Mouse (Mus musculus) embryonic fibroblast, embryonic 13.5 days (primary cell): Measurements from ENCODE around the gene Epx. TPM values are rescaled to one million over a fixed set of nuclear protein-coding genes. Genes with fewer than 3 reads are reported as not detected.

Source experiments
- H3K27ac ChIP-seq: 2 replicates; pipeline ENCODE4 v1.5.1; 2012; ENCODE audit warnings: low read length, control low read depth, inconsistent platforms; ENCODE audit not compliant: insufficient read depth
- H3K4me1 ChIP-seq: 2 replicates; pipeline ENCODE4 v1.6.1; 2011; ENCODE audit warnings: low read length; ENCODE audit not compliant: control insufficient read depth, insufficient read depth
- H3K4me3 ChIP-seq: 2 replicates; pipeline ENCODE4 v1.5.1; 2011; ENCODE audit warnings: mild to moderate bottlenecking, control low read depth, low read length; ENCODE audit not compliant: insufficient read depth
- CTCF ChIP-seq: IDR thresholded peaks from 2 replicates; pipeline ENCODE4 v1.5.1; 2011; ENCODE audit warnings: mild to moderate bottlenecking, control low read depth, low read length, moderate library complexity, borderline replicate concordance; ENCODE audit not compliant: insufficient read depth
- POLR2A ChIP-seq: IDR thresholded peaks from 2 replicates; pipeline ENCODE4 v1.6.1; 2011; ENCODE audit warnings: low read depth, mild to moderate bottlenecking, control low read depth, low read length, moderate library complexity
- polyA plus RNA-seq: library from polyadenylated mRNA; stranded (reverse); fragments of >200 nt; gene quantifications from 2 replicates; pipeline ENCODE4 v1.2.4, GENCODE M21; 2011; ENCODE audit warnings: low read depth; ENCODE audit not compliant: missing spikeins, insufficient read length

Epx gene
- not detected in 2 replicates for polyA plus RNA-seq

DNA sequence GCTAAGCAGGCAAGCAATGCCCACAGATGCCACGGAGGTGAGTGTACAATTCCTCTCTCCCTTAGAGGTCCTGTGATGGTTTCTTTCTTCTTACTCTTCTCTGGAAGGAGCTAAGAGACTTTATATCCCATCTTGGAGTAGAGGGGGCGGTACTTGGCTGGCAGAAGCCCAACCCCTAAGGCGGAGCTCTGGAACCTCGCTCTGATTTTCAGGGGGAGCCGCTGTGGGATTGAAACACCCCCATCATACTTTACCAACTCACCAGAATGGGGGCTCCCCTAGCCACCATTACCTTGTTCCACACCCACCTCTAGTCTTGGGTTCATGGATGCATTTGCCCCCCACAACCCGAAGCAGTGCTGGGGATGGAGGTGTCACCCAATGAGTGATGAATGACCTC is at the start of gene Epx:
TSS of gene Epx (minus strand) at position 101 of the 400 bp plus-strand sequence.
- Histone ChIP-seq H3K27ac (no peak within 1 kb of the TSS), H3K4me1 (no peaks in the 10 kb centered on the region), H3K4me3 (no peak within 1 kb of the TSS)
- TF ChIP-seq CTCF (no peak), POLR2A (no peak)

DNA sequence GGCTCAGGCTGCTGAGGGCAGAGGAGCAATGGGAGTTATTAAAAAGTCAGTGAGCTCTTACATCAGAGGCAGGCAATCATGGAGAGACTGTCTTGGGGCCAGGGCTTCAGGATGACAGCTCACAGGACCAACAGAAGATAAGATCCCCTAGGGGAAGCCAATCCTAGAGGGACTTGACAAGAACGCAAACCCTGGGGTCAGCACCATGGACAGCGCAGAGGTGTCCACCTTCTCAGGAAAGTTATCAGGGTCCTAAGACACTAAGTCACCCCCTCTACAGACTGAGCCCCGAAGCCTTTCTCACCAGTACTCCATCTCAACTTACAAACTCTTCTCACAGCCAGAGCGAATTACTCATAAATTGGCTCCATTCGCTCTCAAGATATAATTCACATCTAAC is 45.6 kb upstream of the Epx start, which contains the start of gene Olfr464:
TSS of gene Olfr464 (minus strand) at position 2 of the 400 bp plus-strand sequence.
- TF ChIP-seq CTCF (no peak), POLR2A (no peak)
- no peaks in the 10 kb centered on the region for H3K4me1 ChIP-seq
- H3K27ac ChIP-seq: no peak within 1 kb of the TSS
- H3K4me3 ChIP-seq: no peak within 1 kb of the TSS

- TF ChIP-seq CTCF (no peak), POLR2A (no peak)
- no peak overlapping the region for H3K27ac ChIP-seq
- no peaks in the 10 kb centered on the region for H3K4me1 ChIP-seq
- no peak overlapping the region for H3K4me3 ChIP-seq
These were observed 45.0 kb upstream of the Epx start for GRCm38 (mm10) chr11:87920301-87920700.

- no peak overlapping the region for H3K4me3 ChIP-seq
- TF ChIP-seq POLR2A (no peak), CTCF (no peak)
These were observed 40.7 kb upstream of the Epx start for GRCm38 (mm10) chr11:87916005-87916404.

GRCm38 (mm10) chr11:87904331-87904730 is 29.0 kb upstream of the Epx start:
- no peaks in the 10 kb centered on the region for H3K4me1 ChIP-seq
- no peak overlapping the region for H3K4me3 ChIP-seq
- no peak overlapping the region for H3K27ac ChIP-seq
- no peak for TF ChIP-seq POLR2A
- TF ChIP-seq CTCF: no peak

More at GRCm38 (mm10) chr11:87916005-87916404, 40.7 kb upstream of the Epx start:
- Histone ChIP-seq H3K4me1 (no peaks in the 10 kb centered on the region), H3K27ac (no peak overlapping the region)

GRCm38 (mm10) chr11:87897287-87897686 is 22.0 kb upstream of the Epx start, which contains the start of gene Olfr463:
TSS of gene Olfr463 (minus strand) at chr11:87897387.
- H3K27ac ChIP-seq: no peak within 1 kb of the TSS
- H3K4me3 ChIP-seq: no peak within 1 kb of the TSS
- H3K4me1 ChIP-seq: no peaks in the 10 kb centered on the region
- no peak for TF ChIP-seq POLR2A
- TF ChIP-seq CTCF: no peak

- TF ChIP-seq CTCF (no peak), POLR2A (no peak)
- Histone ChIP-seq H3K4me3 (no peak within 1 kb of the TSS), H3K27ac (no peak within 1 kb of the TSS)
These were observed 16.8 kb upstream of the Epx start, which contains the start of gene Olfr462 for GRCm38 (mm10) chr11:87892168-87892567. TSS of gene Olfr462 (minus strand) at chr11:87892268.

DNA sequence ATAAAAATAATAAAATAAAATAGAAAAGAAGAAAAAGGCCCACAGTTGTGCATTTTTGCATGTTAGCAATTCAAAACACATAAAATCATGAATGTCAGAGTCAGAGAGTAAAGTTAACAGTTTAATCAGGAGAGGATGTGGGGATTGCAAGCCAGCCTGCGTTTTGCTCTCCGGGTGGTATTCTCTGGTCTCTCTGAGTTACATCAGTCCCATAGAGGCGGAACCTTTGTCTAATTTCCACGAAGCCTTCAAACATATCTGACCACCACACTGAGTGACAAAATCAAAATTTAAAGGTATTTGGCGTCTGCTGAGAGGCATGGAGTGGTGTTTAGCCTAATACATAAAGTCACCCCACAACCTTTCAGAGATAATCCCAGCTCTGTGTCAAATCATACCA is 9.5 kb upstream of the Epx start:
- no peak overlapping the region for H3K4me3 ChIP-seq
- H3K4me1 ChIP-seq: no peaks in the 10 kb centered on the region
- no peak for TF ChIP-seq CTCF
- TF ChIP-seq POLR2A: no peak
- no peak overlapping the region for H3K27ac ChIP-seq

More at GRCm38 (mm10) chr11:87892168-87892567, 16.8 kb upstream of the Epx start, which contains the start of gene Olfr462:
- H3K4me1 ChIP-seq: no peaks in the 10 kb centered on the region

DNA sequence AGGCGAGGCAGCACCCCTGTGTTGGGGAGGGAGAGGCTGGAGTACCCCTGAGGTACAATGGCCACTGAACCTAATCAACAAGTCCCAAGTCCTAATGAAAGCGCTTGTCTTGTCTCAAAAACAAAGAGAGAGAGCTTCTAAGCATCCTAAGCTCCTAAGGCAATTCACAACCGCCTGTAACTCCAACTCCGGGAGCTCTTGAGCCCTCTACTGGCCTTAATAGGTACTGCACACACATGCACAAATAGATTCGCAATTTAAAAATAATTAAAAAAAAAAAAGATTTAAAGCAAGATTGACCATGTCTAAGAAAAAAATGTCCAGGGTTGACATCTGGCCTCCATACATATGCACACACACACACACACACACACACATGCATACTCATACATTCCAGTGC is 8.2 kb upstream of the Epx start:
- H3K4me3 ChIP-seq: no peak overlapping the region
- TF ChIP-seq POLR2A (no peak), CTCF (no peak)
- H3K27ac ChIP-seq: no peak overlapping the region
- H3K4me1 ChIP-seq: no peaks in the 10 kb centered on the region

DNA sequence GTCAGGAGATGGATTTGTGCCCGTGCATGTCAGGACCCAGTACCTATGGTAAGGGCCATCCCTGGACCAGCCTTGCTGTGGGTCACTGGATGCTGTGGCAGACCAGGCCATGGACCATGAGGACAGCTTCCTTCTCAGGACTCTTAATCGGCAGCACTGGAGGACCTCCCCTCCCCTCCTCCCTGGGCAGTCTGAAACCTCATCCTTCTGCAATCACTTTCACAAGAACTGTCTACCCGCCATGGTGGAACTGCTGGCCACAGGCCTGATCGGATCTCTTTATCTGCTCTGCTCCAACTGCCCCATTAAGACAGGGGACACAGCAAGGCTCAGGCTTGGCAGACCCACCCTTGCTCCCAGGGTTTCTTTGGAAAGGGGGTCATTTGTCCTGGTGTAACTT is 6.4 kb upstream of the Epx start:
- Histone ChIP-seq H3K4me3 (no peak overlapping the region), H3K4me1 (no peaks in the 10 kb centered on the region), H3K27ac (no peak overlapping the region)
- TF ChIP-seq CTCF (no peak), POLR2A (no peak)
